Mouse (Mus musculus): ENCODE measurements around the gene Nos1. TPM values are rescaled to one million over a fixed set of nuclear protein-coding genes. Genes with fewer than 3 reads are reported as not detected.

Gene Nos1
- polyA plus RNA-seq, 1 experiment from 2014 or later, result 0.69 TPM

- H3K4me1 ChIP-seq (replicated peaks; ENCODE audit: control insufficient read depth, insufficient read depth, low read length), result no peaks in the 10 kb centered on the region
- H3K27me3 ChIP-seq (ENCODE audit: control insufficient read depth, insufficient read depth, low read length), result no peaks in the 10 kb centered on the region
- WGBS, result 92% methylated on average over 9 of the region's 9 CpGs
- ATAC-seq (ENCODE audit: low FRiP score), result no peak
- H3K9me3 ChIP-seq (ENCODE audit: control insufficient read depth, low read length), result no peaks in the 10 kb centered on the region
- no peak overlapping the region for H3K4me2 ChIP-seq (replicated peaks; ENCODE audit: low read depth, low read length)
- no peaks in the 10 kb centered on the region for H3K36me3 ChIP-seq (ENCODE audit: control insufficient read depth, insufficient read depth, low read length)
- no peak overlapping the region for H3K27ac ChIP-seq (ENCODE audit: low read depth, low read length)
- no peak for DNase-seq (ENCODE audit: low spot score)
- no peak overlapping the region for H3K4me3 ChIP-seq (ENCODE audit: low read depth, low read length)
- no peak overlapping the region for H3K9ac ChIP-seq (ENCODE audit: low read depth, low read length)
Measured at GRCm38 (mm10) chr5:117823811-117824210, 43.0 kb downstream of the Nos1 start.

- Histone ChIP-seq H3K4me3 (ENCODE audit: low read depth, low read length) (no peak overlapping the region), H3K4me1 (replicated peaks; ENCODE audit: control insufficient read depth, insufficient read depth, low read length) (no peaks in the 10 kb centered on the region), H3K4me2 (replicated peaks; ENCODE audit: low read depth, low read length) (no peak overlapping the region), H3K9ac (ENCODE audit: low read depth, low read length) (no peak overlapping the region), H3K36me3 (ENCODE audit: control insufficient read depth, insufficient read depth, low read length) (no peaks in the 10 kb centered on the region), H3K9me3 (ENCODE audit: control insufficient read depth, low read length) (no peaks in the 10 kb centered on the region), H3K27me3 (ENCODE audit: control insufficient read depth, insufficient read depth, low read length) (no peaks in the 10 kb centered on the region), H3K27ac (ENCODE audit: low read depth, low read length) (no peak overlapping the region)
- WGBS, result 70% methylated on average over 5 of the region's 5 CpGs
- DNase-seq (ENCODE audit: low spot score), result no peak
- ATAC-seq (ENCODE audit: low FRiP score), result no peak
Measured at GRCm38 (mm10) chr5:117824486-117824885, 43.7 kb downstream of the Nos1 start.

GRCm38 (mm10) chr5:117825336-117825735, 44.5 kb downstream of the Nos1 start:
- Histone ChIP-seq H3K4me3 (ENCODE audit: low read depth, low read length) (no peak overlapping the region), H3K9me3 (ENCODE audit: control insufficient read depth, low read length) (no peaks in the 10 kb centered on the region), H3K4me1 (replicated peaks; ENCODE audit: control insufficient read depth, insufficient read depth, low read length) (no peaks in the 10 kb centered on the region), H3K27me3 (ENCODE audit: control insufficient read depth, insufficient read depth, low read length) (no peaks in the 10 kb centered on the region), H3K4me2 (replicated peaks; ENCODE audit: low read depth, low read length) (no peak overlapping the region), H3K27ac (ENCODE audit: low read depth, low read length) (no peak overlapping the region), H3K9ac (ENCODE audit: low read depth, low read length) (no peak overlapping the region), H3K36me3 (ENCODE audit: control insufficient read depth, insufficient read depth, low read length) (no peaks in the 10 kb centered on the region)
- DNase-seq (ENCODE audit: low spot score), result no peak
- 75% methylated on average over 10 of the region's 11 CpGs for WGBS
- ATAC-seq (ENCODE audit: low FRiP score), result no peak

- Histone ChIP-seq H3K9me3 (ENCODE audit: control insufficient read depth, low read length) (no peaks in the 10 kb centered on the region), H3K4me1 (replicated peaks; ENCODE audit: control insufficient read depth, insufficient read depth, low read length) (no peaks in the 10 kb centered on the region), H3K27me3 (ENCODE audit: control insufficient read depth, insufficient read depth, low read length) (no peaks in the 10 kb centered on the region), H3K9ac (ENCODE audit: low read depth, low read length) (no peak overlapping the region), H3K36me3 (ENCODE audit: control insufficient read depth, insufficient read depth, low read length) (no peaks in the 10 kb centered on the region), H3K4me2 (replicated peaks; ENCODE audit: low read depth, low read length) (no peak overlapping the region), H3K27ac (ENCODE audit: low read depth, low read length) (no peak overlapping the region), H3K4me3 (ENCODE audit: low read depth, low read length) (no peak overlapping the region)
- WGBS, result 81% methylated on average over 6 of the region's 6 CpGs
- DNase-seq (ENCODE audit: low spot score) (no peak), ATAC-seq (ENCODE audit: low FRiP score) (no peak)
Measured at GRCm38 (mm10) chr5:117827366-117827765, 46.5 kb downstream of the Nos1 start.

GRCm38 (mm10) chr5:117836930-117837329, 56.1 kb downstream of the Nos1 start:
- Histone ChIP-seq H3K27me3 (ENCODE audit: control insufficient read depth, insufficient read depth, low read length) (peaks cover 22% of the 10 kb centered on the region), H3K4me3 (ENCODE audit: low read depth, low read length) (no peak overlapping the region), H3K9ac (ENCODE audit: low read depth, low read length) (no peak overlapping the region), H3K4me2 (replicated peaks; ENCODE audit: low read depth, low read length) (no peak overlapping the region), H3K36me3 (ENCODE audit: control insufficient read depth, insufficient read depth, low read length) (no peaks in the 10 kb centered on the region), H3K9me3 (ENCODE audit: control insufficient read depth, low read length) (no peaks in the 10 kb centered on the region), H3K27ac (ENCODE audit: low read depth, low read length) (no peak overlapping the region), H3K4me1 (replicated peaks; ENCODE audit: control insufficient read depth, insufficient read depth, low read length) (no peaks in the 10 kb centered on the region; the same call in 1 of the 2 replicates)
- ATAC-seq (ENCODE audit: low FRiP score), result no peak
- 14% methylated on average over 5 of the region's 5 CpGs for WGBS
- DNase-seq (ENCODE audit: low spot score), result peak; percentile 88

- no peak for ATAC-seq (ENCODE audit: low FRiP score)
- peak; percentile 11 for DNase-seq (ENCODE audit: low spot score)
- no peaks in the 10 kb centered on the region for H3K36me3 ChIP-seq (ENCODE audit: control insufficient read depth, insufficient read depth, low read length)
- H3K4me1 ChIP-seq (replicated peaks; ENCODE audit: control insufficient read depth, insufficient read depth, low read length), result no peaks in the 10 kb centered on the region; the same call in 1 of the 2 replicates
- peaks cover 30% of the 10 kb centered on the region for H3K27me3 ChIP-seq (ENCODE audit: control insufficient read depth, insufficient read depth, low read length)
- no peak overlapping the region for H3K4me2 ChIP-seq (replicated peaks; ENCODE audit: low read depth, low read length)
- no peak overlapping the region for H3K27ac ChIP-seq (ENCODE audit: low read depth, low read length)
- 28% methylated on average over 9 of the region's 9 CpGs for WGBS
- H3K9me3 ChIP-seq (ENCODE audit: control insufficient read depth, low read length), result no peaks in the 10 kb centered on the region
- H3K9ac ChIP-seq (ENCODE audit: low read depth, low read length), result no peak overlapping the region
- H3K4me3 ChIP-seq (ENCODE audit: low read depth, low read length), result no peak overlapping the region
Measured at GRCm38 (mm10) chr5:117837731-117838130, 56.9 kb downstream of the Nos1 start.

GRCm38 (mm10) chr5:117839501-117839900, 58.7 kb downstream of the Nos1 start:
- Histone ChIP-seq H3K9ac (ENCODE audit: low read depth, low read length) (no peak overlapping the region), H3K4me1 (replicated peaks; ENCODE audit: control insufficient read depth, insufficient read depth, low read length) (no peaks in the 10 kb centered on the region; the same call in 1 of the 2 replicates), H3K9me3 (ENCODE audit: control insufficient read depth, low read length) (no peaks in the 10 kb centered on the region), H3K36me3 (ENCODE audit: control insufficient read depth, insufficient read depth, low read length) (no peaks in the 10 kb centered on the region), H3K27me3 (ENCODE audit: control insufficient read depth, insufficient read depth, low read length) (peaks cover 45% of the 10 kb centered on the region), H3K27ac (ENCODE audit: low read depth, low read length) (no peak overlapping the region), H3K4me3 (ENCODE audit: low read depth, low read length) (no peak overlapping the region), H3K4me2 (replicated peaks; ENCODE audit: low read depth, low read length) (no peak overlapping the region)
- 79% methylated on average over 7 of the region's 7 CpGs for WGBS
- no peak for DNase-seq (ENCODE audit: low spot score)
- ATAC-seq (ENCODE audit: low FRiP score), result no peak

- Histone ChIP-seq H3K4me2 (replicated peaks; ENCODE audit: low read depth, low read length) (no peak overlapping the region), H3K4me3 (ENCODE audit: low read depth, low read length) (no peak overlapping the region), H3K4me1 (replicated peaks; ENCODE audit: control insufficient read depth, insufficient read depth, low read length) (no peaks in the 10 kb centered on the region; the same call in 1 of the 2 replicates), H3K9me3 (ENCODE audit: control insufficient read depth, low read length) (no peaks in the 10 kb centered on the region), H3K27ac (ENCODE audit: low read depth, low read length) (no peak overlapping the region), H3K9ac (ENCODE audit: low read depth, low read length) (no peak overlapping the region), H3K36me3 (ENCODE audit: control insufficient read depth, insufficient read depth, low read length) (no peaks in the 10 kb centered on the region), H3K27me3 (ENCODE audit: control insufficient read depth, insufficient read depth, low read length) (peaks cover 45% of the 10 kb centered on the region)
- DNase-seq (ENCODE audit: low spot score) (no peak), ATAC-seq (ENCODE audit: low FRiP score) (no peak)
- 30% methylated on average over 9 of the region's 9 CpGs for WGBS
Measured at GRCm38 (mm10) chr5:117840203-117840602, 59.4 kb downstream of the Nos1 start.

GRCm38 (mm10) chr5:117840988-117841387, 60.2 kb downstream of the Nos1 start:
- ATAC-seq (ENCODE audit: low FRiP score), result no peak
- no peak overlapping the region for H3K4me2 ChIP-seq (replicated peaks; ENCODE audit: low read depth, low read length)
- WGBS, result 28% methylated on average over 5 of the region's 5 CpGs
- no peak for DNase-seq (ENCODE audit: low spot score)
- H3K4me1 ChIP-seq (replicated peaks; ENCODE audit: control insufficient read depth, insufficient read depth, low read length), result no peaks in the 10 kb centered on the region; the same call in 1 of the 2 replicates
- no peak overlapping the region for H3K9ac ChIP-seq (ENCODE audit: low read depth, low read length)
- H3K27ac ChIP-seq (ENCODE audit: low read depth, low read length), result no peak overlapping the region
- no peaks in the 10 kb centered on the region for H3K36me3 ChIP-seq (ENCODE audit: control insufficient read depth, insufficient read depth, low read length)
- H3K9me3 ChIP-seq (ENCODE audit: control insufficient read depth, low read length), result no peaks in the 10 kb centered on the region
- peaks cover 45% of the 10 kb centered on the region for H3K27me3 ChIP-seq (ENCODE audit: control insufficient read depth, insufficient read depth, low read length)
- no peak overlapping the region for H3K4me3 ChIP-seq (ENCODE audit: low read depth, low read length)
